Mouse (Mus musculus) kidney, embryonic 16.5 days (tissue): ENCODE measurements around the gene Ephb1. TPM values are rescaled to one million over a fixed set of nuclear protein-coding genes. Genes with fewer than 3 reads are reported as not detected.

Experiments
- ATAC-seq: fragments of 200-750 bp; cut with Nextera tagmentation; 2 replicates; pipeline ENCODE4 v1.8.0; 2017; ENCODE audit warnings: moderate TSS enrichment; ENCODE audit not compliant: low FRiP score, low TSS enrichment
- H3K27ac ChIP-seq: fragments of 300-500 bp; sonication (generic); 2 replicates; pipeline ENCODE4 v1.5.1; 2014; ENCODE audit warnings: low read length
- H3K27me3 ChIP-seq: fragments of 300-500 bp; sonication (generic); 2 replicates; pipeline ENCODE4 v1.6.1; 2014; ENCODE audit warnings: low read length, control low read depth, mixed read lengths; ENCODE audit not compliant: insufficient read depth
- H3K36me3 ChIP-seq: fragments of 300-500 bp; sonication (generic); 2 replicates; pipeline ENCODE4 v1.6.1; 2014; ENCODE audit warnings: low read length, control low read depth, mixed read lengths; ENCODE audit not compliant: insufficient read depth
- H3K4me1 ChIP-seq: fragments of 300-500 bp; sonication (generic); 2 replicates; pipeline ENCODE4 v1.6.1; 2014; ENCODE audit warnings: low read length, control low read depth, mixed read lengths; ENCODE audit not compliant: insufficient read depth
- H3K4me2 ChIP-seq: fragments of 300-500 bp; sonication (generic); replicated peaks from 2 replicates; pipeline ENCODE4 v1.6.1; 2014; ENCODE audit warnings: low read depth, low read length
- H3K4me3 ChIP-seq: fragments of 300-500 bp; sonication (generic); 2 replicates; pipeline ENCODE4 v1.5.1; 2014; ENCODE audit warnings: mild to moderate bottlenecking, low read length
- H3K9ac ChIP-seq: fragments of 300-500 bp; sonication (generic); replicated peaks from 2 replicates; pipeline ENCODE4 v1.6.1; 2014; ENCODE audit warnings: low read length
- H3K9me3 ChIP-seq: fragments of 300-500 bp; sonication (generic); 2 replicates; pipeline ENCODE4 v1.6.1; 2016; ENCODE audit warnings: low read length, control low read depth
- WGBS: fragments of 180-500 bp; shearing (Covaris S2); extraction: QIAGEN DNeasy Blood & Tissue Kit; methylation state at CpG from one replicate; pipeline ENCODE4 v1.1.7; 2014; 5-methylcytosine and 5-hydroxymethylcytosine counted together
- microRNA-seq: library from miRNA; unstranded; fragments of <30 nt; microRNA quantifications from one replicate; pipeline ENCODE4, GENCODE M21; 2016
- polyA plus RNA-seq: library from polyadenylated mRNA; unstranded; fragments of >200 nt; fragmentation: Nextera tagmentation; extraction: Ambion mirVana; gene quantifications from 2 replicates; pipeline ENCODE4 v1.2.1, GENCODE M21; 2015

Ephb1 gene
- polyA plus RNA-seq, 1 experiment from 2014 or later: 4.1 TPM

- Histone ChIP-seq H3K9me3 (no peaks in the 10 kb centered on the region), H3K4me3 (no peak overlapping the region), H3K27me3 (no peaks in the 10 kb centered on the region), H3K27ac (no peak overlapping the region), H3K4me1 (no peaks in the 10 kb centered on the region; the same call in 1 of the 2 replicates), H3K36me3 (no peaks in the 10 kb centered on the region), H3K4me2 (no peak overlapping the region), H3K9ac (no peak overlapping the region)
- no peak for ATAC-seq
- 61% methylated on average over 5 of the region's 5 CpGs for WGBS
These were observed 445.6 kb downstream of the Ephb1 start for GRCm38 (mm10) chr9:101908849-101909248.

GRCm38 (mm10) chr9:101907747-101908255 lies 446.7 kb downstream of the Ephb1 start:
- H3K27ac ChIP-seq: no peak overlapping the region
- no peaks in the 10 kb centered on the region for H3K27me3 ChIP-seq
- no peak overlapping the region for H3K4me2 ChIP-seq
- WGBS: 61% methylated on average over 6 of the region's 6 CpGs
- H3K36me3 ChIP-seq: no peaks in the 10 kb centered on the region
- H3K4me3 ChIP-seq: no peak overlapping the region
- ATAC-seq: no peak
- H3K9ac ChIP-seq: no peak overlapping the region
- H3K9me3 ChIP-seq: no peaks in the 10 kb centered on the region
- H3K4me1 ChIP-seq: no peaks in the 10 kb centered on the region; the same call in 1 of the 2 replicates

GRCm38 (mm10) chr9:101903406-101903805 lies 451.1 kb downstream of the Ephb1 start:
- H3K36me3 ChIP-seq: no peaks in the 10 kb centered on the region

GRCm38 (mm10) chr9:101897851-101898250 lies 456.6 kb downstream of the Ephb1 start:
- no peak overlapping the region for H3K4me2 ChIP-seq
- 78% methylated on average over 1 of the region's 1 CpGs for WGBS

More at GRCm38 (mm10) chr9:101903406-101903805, 451.1 kb downstream of the Ephb1 start:
- no peak overlapping the region for H3K4me2 ChIP-seq
- H3K27me3 ChIP-seq: no peaks in the 10 kb centered on the region
- no peak overlapping the region for H3K4me3 ChIP-seq
- ATAC-seq: no peak
- no peak overlapping the region for H3K27ac ChIP-seq
- H3K9me3 ChIP-seq: no peaks in the 10 kb centered on the region
- WGBS: 86% methylated on average over 3 of the region's 3 CpGs
- no peaks in the 10 kb centered on the region for H3K4me1 ChIP-seq
- no peak overlapping the region for H3K9ac ChIP-seq

GRCm38 (mm10) chr9:101883295-101883694 lies 471.2 kb downstream of the Ephb1 start:
- Histone ChIP-seq H3K27me3 (no peaks in the 10 kb centered on the region), H3K9ac (no peak overlapping the region), H3K4me3 (no peak overlapping the region), H3K4me1 (no peaks in the 10 kb centered on the region), H3K36me3 (no peaks in the 10 kb centered on the region), H3K4me2 (no peak overlapping the region), H3K27ac (no peak overlapping the region), H3K9me3 (no peaks in the 10 kb centered on the region)
- 76% methylated on average over 2 of the region's 2 CpGs for WGBS
- no peak for ATAC-seq

More at GRCm38 (mm10) chr9:101897851-101898250, 456.6 kb downstream of the Ephb1 start:
- no peak for ATAC-seq
- Histone ChIP-seq H3K27ac (no peak overlapping the region), H3K9me3 (no peaks in the 10 kb centered on the region), H3K27me3 (no peaks in the 10 kb centered on the region), H3K36me3 (no peaks in the 10 kb centered on the region), H3K4me1 (no peaks in the 10 kb centered on the region), H3K4me3 (no peak overlapping the region), H3K9ac (no peak overlapping the region)

- WGBS: 71% methylated on average over 11 of the region's 11 CpGs
These were observed 477.1 kb downstream of the Ephb1 start for GRCm38 (mm10) chr9:101877109-101877987.

GRCm38 (mm10) chr9:101875306-101875705 lies 479.2 kb downstream of the Ephb1 start:
- no peak overlapping the region for H3K4me2 ChIP-seq
- no peaks in the 10 kb centered on the region for H3K4me1 ChIP-seq
- no peak overlapping the region for H3K4me3 ChIP-seq
- no peaks in the 10 kb centered on the region for H3K9me3 ChIP-seq
- ATAC-seq: no peak
- H3K27ac ChIP-seq: no peak overlapping the region
- no peaks in the 10 kb centered on the region for H3K36me3 ChIP-seq
- no peaks in the 10 kb centered on the region for H3K27me3 ChIP-seq
- WGBS: 80% methylated on average over 1 of the region's 1 CpGs
- H3K9ac ChIP-seq: no peak overlapping the region

More at GRCm38 (mm10) chr9:101877109-101877987, 477.1 kb downstream of the Ephb1 start:
- no peaks in the 10 kb centered on the region for H3K27me3 ChIP-seq
- no peak overlapping the region for H3K9ac ChIP-seq
- H3K27ac ChIP-seq: no peak overlapping the region
- no peaks in the 10 kb centered on the region for H3K9me3 ChIP-seq
- no peak overlapping the region for H3K4me3 ChIP-seq
- H3K4me2 ChIP-seq: no peak overlapping the region
- no peak for ATAC-seq
- no peaks in the 10 kb centered on the region for H3K4me1 ChIP-seq
- no peaks in the 10 kb centered on the region for H3K36me3 ChIP-seq

Small RNA genes within 50 kb of the gene (microRNA-seq; reads per million reads assigned to microRNA genes)
- gene Mir7243: not detected

Other genes starting within 250 kb of the Ephb1 start
- 0.12 and 0.17 TPM in 2 replicates for gene Ky, start 151.1 kb upstream of the Ephb1 start, polyA plus RNA-seq